Mouse (Mus musculus) heart, postnatal 0 days (tissue): ENCODE measurements at regions not wholly inside any gene's neighbourhood (a gene's known extent, or its start where the extent isn't known, plus 50 kb on each side); places are given as distances from the start of the nearest gene placed in this dataset.
A peak's percentile ranks its signal among the peaks of the same experiment; 100 is the strongest.

Experiments used
- ATAC-seq: fragments of 200-750 bp; cut with Nextera tagmentation; 2 replicates; pipeline ENCODE4 v1.8.0; 2017; ENCODE audit warnings: low read depth, moderate number of reproducible peaks, moderate library complexity; ENCODE audit not compliant: insufficient read depth
- DNase-seq: peaks from one replicate; pipeline ENCODE4 v3.0.0-alpha.2; 2016; ENCODE audit warnings: low spot score
- H3K27ac ChIP-seq: fragments of 300-500 bp; sonication (generic); 2 replicates; pipeline ENCODE4 v1.5.1; 2014; ENCODE audit warnings: low read depth, mild to moderate bottlenecking
- H3K27me3 ChIP-seq: fragments of 300-500 bp; sonication (generic); 2 replicates; pipeline ENCODE4 v1.6.1; 2014; ENCODE audit warnings: low read length, mixed read lengths; ENCODE audit not compliant: control insufficient read depth, insufficient read depth
- H3K36me3 ChIP-seq: fragments of 300-500 bp; sonication (generic); replicated peaks from 2 replicates; pipeline ENCODE4 v1.6.1; 2014; ENCODE audit warnings: low read length, mixed read lengths; ENCODE audit not compliant: control insufficient read depth, insufficient read depth
- H3K4me1 ChIP-seq: fragments of 300-500 bp; sonication (generic); 2 replicates; pipeline ENCODE4 v1.6.1; 2014; ENCODE audit warnings: antibody characterized with exemption; ENCODE audit not compliant: control insufficient read depth, insufficient read depth
- H3K4me2 ChIP-seq: fragments of 300-500 bp; sonication (generic); 2 replicates; pipeline ENCODE4 v1.6.1; 2014; ENCODE audit warnings: low read depth, mild to moderate bottlenecking, low read length, moderate library complexity
- H3K4me3 ChIP-seq: fragments of 300-500 bp; sonication (generic); 2 replicates; pipeline ENCODE4 v1.5.1; 2014; ENCODE audit warnings: low read depth, low read length
- H3K9ac ChIP-seq: fragments of 300-500 bp; sonication (generic); replicated peaks from 2 replicates; pipeline ENCODE4 v1.6.1; 2014; ENCODE audit warnings: low read depth, low read length, mixed read lengths
- H3K9me3 ChIP-seq: fragments of 300-500 bp; sonication (generic); replicated peaks from 2 replicates; pipeline ENCODE4 v1.6.1; 2016; ENCODE audit warnings: low read length; ENCODE audit not compliant: control insufficient read depth
- CTCF ChIP-seq: IDR thresholded peaks from 2 replicates; pipeline ENCODE4 v1.5.1; 2016; ENCODE audit warnings: antibody characterized with exemption, control low read depth, low read depth
- EP300 ChIP-seq: IDR thresholded peaks from 2 replicates; pipeline ENCODE4 v1.6.1; 2016; ENCODE audit warnings: antibody characterized with exemption, low read depth
- WGBS: fragments of 180-500 bp; shearing (Covaris S2); extraction: QIAGEN DNeasy Blood & Tissue Kit; methylation state at CpG from one replicate; pipeline ENCODE4 v1.1.7; 2014; 5-methylcytosine and 5-hydroxymethylcytosine counted together

GRCm38 (mm10) chr13:80188734-80189133 lies 694.5 kb upstream of the Arrdc3 start:
- Histone ChIP-seq H3K9ac (no peak overlapping the region), H3K9me3 (no peaks in the 10 kb centered on the region), H3K36me3 (no peaks in the 10 kb centered on the region), H3K4me1 (no peaks in the 10 kb centered on the region), H3K4me2 (no peak overlapping the region), H3K27ac (no peak overlapping the region), H3K4me3 (no peak overlapping the region), H3K27me3 (no peaks in the 10 kb centered on the region)
- DNase-seq (no peak), ATAC-seq (no peak)
- WGBS, result 76% methylated on average over 2 of the region's 2 CpGs
- no peak for TF ChIP-seq CTCF
- TF ChIP-seq EP300, result no peak

DNA sequence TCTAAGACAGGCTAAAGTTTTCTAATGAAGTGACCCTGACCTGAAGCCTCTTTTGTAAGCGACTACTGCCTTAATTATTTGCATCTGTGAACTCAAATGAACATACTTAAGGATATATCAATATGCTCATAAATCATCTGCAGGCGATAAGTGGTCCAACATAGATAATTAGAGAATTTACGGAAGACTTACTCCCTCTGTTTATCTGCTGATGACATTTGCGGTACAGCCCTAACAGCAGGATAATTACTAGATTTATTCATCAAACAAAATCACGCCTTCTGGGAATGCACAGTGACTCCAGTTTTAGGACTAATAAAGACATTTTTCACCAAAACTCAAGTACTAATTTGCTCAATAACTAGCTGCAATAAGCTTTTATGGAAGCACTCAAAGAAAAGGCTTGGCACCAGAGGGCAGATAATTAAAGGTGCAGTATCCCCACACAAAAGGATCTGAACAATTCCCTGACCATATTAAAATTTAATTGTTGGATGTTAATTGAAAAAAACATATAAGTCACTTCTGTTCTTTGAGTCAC lies 688.0 kb upstream of the Arrdc3 start:
- no peak overlapping the region for H3K9ac ChIP-seq
- WGBS, result 58% methylated on average over 5 of the region's 5 CpGs
- TF ChIP-seq EP300, result no peak

DNA sequence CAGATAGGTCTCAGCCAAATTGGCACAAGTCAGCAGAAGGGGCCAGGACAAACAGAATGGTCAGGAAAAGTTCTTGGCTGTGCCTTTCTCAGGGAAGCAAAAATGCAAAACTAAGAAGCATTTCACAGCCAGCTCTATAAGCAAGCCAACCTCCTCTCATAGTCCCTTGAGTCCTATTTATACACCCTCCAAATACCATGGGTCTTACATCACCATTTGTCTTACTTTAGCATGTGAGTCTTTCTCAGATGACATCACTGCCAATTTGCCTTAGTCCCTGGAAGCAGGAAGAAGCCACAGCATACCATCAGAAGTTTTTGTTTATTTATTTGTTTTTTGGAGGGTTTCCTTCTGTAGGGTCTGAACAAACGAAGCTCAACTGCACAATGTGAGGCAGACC lies 659.1 kb upstream of the Arrdc3 start:
- DNase-seq, result peak; percentile 28
- 33% methylated on average over 1 of the region's 1 CpGs for WGBS
- Histone ChIP-seq H3K9me3 (no peaks in the 10 kb centered on the region), H3K27me3 (no peaks in the 10 kb centered on the region), H3K4me2 (no peak overlapping the region), H3K36me3 (no peaks in the 10 kb centered on the region), H3K4me3 (no peak overlapping the region), H3K4me1 (no peaks in the 10 kb centered on the region), H3K9ac (no peak overlapping the region), H3K27ac (no peak overlapping the region)
- TF ChIP-seq EP300, result no peak
- no peak for TF ChIP-seq CTCF
- peak; percentile 51; the same call in 1 of the 2 replicates for ATAC-seq

More for the DNA sequence above, 688.0 kb upstream of the Arrdc3 start:
- H3K4me1 ChIP-seq, result no peaks in the 10 kb centered on the region
- no peaks in the 10 kb centered on the region for H3K9me3 ChIP-seq
- ATAC-seq, result no peak
- H3K27ac ChIP-seq, result no peak overlapping the region
- no peak for DNase-seq
- H3K4me3 ChIP-seq, result no peak overlapping the region
- no peaks in the 10 kb centered on the region for H3K27me3 ChIP-seq
- no peaks in the 10 kb centered on the region for H3K36me3 ChIP-seq
- H3K4me2 ChIP-seq, result no peak overlapping the region

DNA sequence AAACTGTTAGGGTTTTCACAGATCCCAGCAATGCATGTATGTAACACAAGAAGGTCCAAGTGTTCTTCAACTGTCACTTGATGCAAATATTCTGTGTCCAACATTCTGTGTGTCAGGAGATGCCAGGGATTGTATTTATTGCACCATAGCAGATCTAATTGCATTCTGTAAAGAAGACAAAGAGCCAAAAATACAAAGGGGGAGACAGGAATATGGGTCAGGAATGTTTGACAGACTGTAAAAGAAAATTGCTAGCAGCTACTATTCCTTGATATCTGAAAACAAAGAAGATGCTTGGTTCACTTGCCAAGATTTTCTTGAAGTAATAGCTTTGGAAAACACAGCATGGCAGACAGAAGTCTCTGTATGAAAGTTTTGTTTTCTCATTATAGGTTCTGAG lies 651.8 kb upstream of the Arrdc3 start:
- Histone ChIP-seq H3K36me3 (no peaks in the 10 kb centered on the region), H3K4me1 (no peaks in the 10 kb centered on the region), H3K4me3 (no peak overlapping the region), H3K27me3 (no peaks in the 10 kb centered on the region), H3K9ac (no peak overlapping the region), H3K4me2 (no peak overlapping the region), H3K9me3 (no peaks in the 10 kb centered on the region), H3K27ac (no peak overlapping the region)
- no peak for DNase-seq
- no peak for ATAC-seq
- TF ChIP-seq EP300 (no peak), CTCF (no peak)

- Histone ChIP-seq H3K27me3 (no peaks in the 10 kb centered on the region), H3K9me3 (no peaks in the 10 kb centered on the region), H3K4me2 (no peak overlapping the region), H3K9ac (no peak overlapping the region), H3K4me1 (no peaks in the 10 kb centered on the region), H3K36me3 (no peaks in the 10 kb centered on the region), H3K4me3 (no peak overlapping the region), H3K27ac (no peak overlapping the region)
- DNase-seq, result no peak
- 53% methylated on average over 5 of the region's 5 CpGs for WGBS
- TF ChIP-seq CTCF (no peak), EP300 (no peak)
- no peak for ATAC-seq
Observed at GRCm38 (mm10) chr13:80235254-80236032, 647.7 kb upstream of the Arrdc3 start.

DNA sequence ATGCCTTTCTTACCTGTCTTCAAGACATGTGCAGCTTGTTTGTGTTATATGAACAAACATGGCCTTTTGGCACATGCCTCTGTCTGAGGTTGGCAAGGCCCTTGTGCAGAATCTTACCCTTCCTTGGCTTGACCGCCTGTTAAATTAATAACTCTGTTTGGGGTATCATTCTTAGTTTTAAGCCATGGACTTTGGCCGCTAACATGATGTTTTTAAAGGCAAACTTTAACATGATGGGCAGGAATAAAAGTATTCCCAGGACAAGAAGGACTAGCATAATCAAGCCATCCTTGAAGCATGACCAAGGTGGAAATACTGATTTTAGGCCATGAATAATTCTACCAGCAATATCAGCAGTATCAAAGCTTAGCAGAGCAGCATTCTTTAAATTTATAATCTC lies 620.4 kb upstream of the Arrdc3 start:
- Histone ChIP-seq H3K27me3 (no peaks in the 10 kb centered on the region), H3K4me1 (no peaks in the 10 kb centered on the region), H3K4me2 (no peak overlapping the region), H3K9ac (no peak overlapping the region), H3K4me3 (no peak overlapping the region), H3K36me3 (no peaks in the 10 kb centered on the region), H3K27ac (no peak overlapping the region), H3K9me3 (no peaks in the 10 kb centered on the region; the same call in 1 of the 2 replicates)
- ATAC-seq (no peak), DNase-seq (no peak)
- TF ChIP-seq CTCF, result no peak
- no peak for TF ChIP-seq EP300
- WGBS, result 79% methylated on average over 2 of the region's 2 CpGs
